Mouse (Mus musculus) heart, adult 2 months (tissue): ENCODE measurements around the gene Rnf141. TPM values are rescaled to one million over a fixed set of nuclear protein-coding genes. Genes with fewer than 3 reads are reported as not detected.

Source experiments
- DNase-seq, 2 experiments: peaks; one replicate each; pipeline ENCODE4 v3.0.0; 2021
- H3K27ac ChIP-seq: fragments of 200-600 bp; 2 replicates; pipeline ENCODE4 v1.8.1; 2022
- H3K27me3 ChIP-seq: fragments of 200-500 bp; 2 replicates; pipeline ENCODE4 v1.6.1; 2012; ENCODE audit warnings: mild to moderate bottlenecking, low read length, inconsistent platforms, mixed read lengths; ENCODE audit not compliant: control insufficient read depth, insufficient read depth
- H3K36me3 ChIP-seq: fragments of 200-500 bp; 2 replicates; pipeline ENCODE4 v1.6.1; 2012; ENCODE audit warnings: low read length, inconsistent platforms; ENCODE audit not compliant: control insufficient read depth, insufficient read depth
- H3K4me1 ChIP-seq: fragments of 200-500 bp; 2 replicates; pipeline ENCODE4 v1.6.1; 2011; ENCODE audit warnings: low read length; ENCODE audit not compliant: control insufficient read depth, insufficient read depth
- H3K4me3 ChIP-seq: fragments of 200-600 bp; 2 replicates; pipeline ENCODE4 v1.8.1; 2022
- H3K79me2 ChIP-seq: fragments of 200-500 bp; replicated peaks from 2 replicates; pipeline ENCODE4 v1.6.1; 2012; ENCODE audit warnings: mild to moderate bottlenecking, inconsistent platforms, low read length, moderate library complexity, mixed read lengths; ENCODE audit not compliant: control insufficient read depth, insufficient read depth
- H3K9ac ChIP-seq: fragments of 200-500 bp; 2 replicates; pipeline ENCODE4 v1.6.1; 2012; ENCODE audit warnings: low read depth, mild to moderate bottlenecking, control low read depth, inconsistent platforms, low read length, mixed read lengths
- CTCF ChIP-seq: fragments of 200-600 bp; IDR thresholded peaks from 2 replicates; pipeline ENCODE4 v1.8.1; 2022; ENCODE audit warnings: antibody characterized with exemption, mild to moderate bottlenecking, moderate library complexity
- EP300 ChIP-seq: fragments of 200-500 bp; IDR thresholded peaks from 2 replicates; pipeline ENCODE4 v1.6.1; 2011; ENCODE audit warnings: low read depth, low read length, control low read depth; ENCODE audit not compliant: insufficient read depth
- POLR2A ChIP-seq: fragments of 200-500 bp; IDR thresholded peaks from 2 replicates; pipeline ENCODE4 v1.6.1; 2011; ENCODE audit warnings: mild to moderate bottlenecking, low read depth, low read length, control low read depth; ENCODE audit not compliant: insufficient read depth
- WGBS: fragments of 180-500 bp; shearing (Covaris S2); methylation state at CpG from one replicate; pipeline ENCODE4 v1.1.7; 2018; 5-methylcytosine and 5-hydroxymethylcytosine counted together
- intact Hi-C: fragments of 180-260 bp; cut with DNase I; formaldehyde crosslinking; loops from one replicate; pipeline ENCODE4 v1.15.1; 2025
- long read RNA-seq: library from polyadenylated mRNA; stranded (forward); transcript quantifications from one replicate; pipeline ENCODE4 v2.0.0, GENCODE M21; 2021
- polyA plus RNA-seq: library from polyadenylated mRNA; depleted of rRNA; stranded (reverse); fragments of >200 nt; gene quantifications from 2 replicates; pipeline ENCODE4 v1.2.3, GENCODE M21; 2012; rRNA removed
- total RNA-seq, 2 experiments: library from RNA; stranded (reverse); gene quantifications; 2 replicates each; pipeline ENCODE4 v1.2.3; 2021

Rnf141 gene
- total RNA-seq (10 to 100 TPM; 33.2 to 36.4 TPM), polyA plus RNA-seq (19.4 and 44.3 TPM in 2 replicates)
- long read RNA-seq, full-length matches to known transcripts, result 16 of 20 reads
- long read RNA-seq, partial matches to known transcripts, result 0 of 20 reads
- long read RNA-seq, other reads (novel, unspliced or antisense), result 4 of 20 reads

GRCm38 (mm10) chr7:110843916-110844874 is at the start of gene Rnf141:
Rnf141 (minus strand) TSS chr7:110844457.
- Histone ChIP-seq H3K27me3 (no peaks in the 10 kb centered on the region), H3K9ac (peak within 1 kb of the TSS; percentile 90), H3K79me2 (peaks cover 2% of the 10 kb centered on the region; the same call in 1 of the 2 replicates), H3K27ac (peak within 1 kb of the TSS; percentile 86), H3K4me1 (no peaks in the 10 kb centered on the region; the same call in 1 of the 2 replicates), H3K4me3 (peak within 1 kb of the TSS; percentile 99), H3K36me3 (peaks cover 2% of the 10 kb centered on the region; the same call in 1 of the 2 replicates)
- peak; percentile 85 for TF ChIP-seq POLR2A
- peak; percentile 80 for TF ChIP-seq CTCF
- peak; percentile 86 for TF ChIP-seq EP300
- peak; percentile 93 to 94 for DNase-seq
- under 1% methylated on average over 42 of the region's 42 CpGs for WGBS
- intact Hi-C loops, result no loop called here

GRCm38 (mm10) chr7:110891501-110891986 is 47.3 kb upstream of the Rnf141 start:
- TF ChIP-seq POLR2A (no peak), EP300 (no peak), CTCF (no peak)
- intact Hi-C loops, result no loop called here
- DNase-seq, result peak; percentile 66 to 80
- Histone ChIP-seq H3K27ac (peak overlapping the region; percentile 53), H3K4me1 (peaks cover 2% of the 10 kb centered on the region; the same call in 1 of the 2 replicates), H3K9ac (no peak overlapping the region), H3K79me2 (no peaks in the 10 kb centered on the region), H3K4me3 (no peak overlapping the region), H3K27me3 (no peaks in the 10 kb centered on the region), H3K36me3 (no peaks in the 10 kb centered on the region)
- 39% methylated on average over 9 of the region's 9 CpGs for WGBS

- no peak overlapping the region for H3K9ac ChIP-seq
- no peak overlapping the region for H3K4me3 ChIP-seq
- WGBS, result 62% methylated on average over 2 of the region's 2 CpGs
- no peaks in the 10 kb centered on the region for H3K79me2 ChIP-seq
- TF ChIP-seq EP300 (no peak), POLR2A (no peak), CTCF (no peak)
- H3K4me1 ChIP-seq, result no peaks in the 10 kb centered on the region
- DNase-seq, result no peak
- no peak overlapping the region for H3K27ac ChIP-seq
- no peaks in the 10 kb centered on the region for H3K27me3 ChIP-seq
- no peaks in the 10 kb centered on the region for H3K36me3 ChIP-seq
- intact Hi-C loops, result loop anchor here (5.0 kb wide), 1 partner anchor 45 kb away; no protein-coding TSS in a partner anchor
Observed at GRCm38 (mm10) chr7:110881746-110882333, 37.6 kb upstream of the Rnf141 start.

- no peaks in the 10 kb centered on the region for H3K27me3 ChIP-seq
- no peak overlapping the region for H3K4me3 ChIP-seq
- no peaks in the 10 kb centered on the region for H3K4me1 ChIP-seq
- no peaks in the 10 kb centered on the region for H3K79me2 ChIP-seq
- intact Hi-C loops, result no loop called here
- H3K36me3 ChIP-seq, result no peaks in the 10 kb centered on the region
- no peak overlapping the region for H3K27ac ChIP-seq
- no peak overlapping the region for H3K9ac ChIP-seq
- DNase-seq, result no peak
- TF ChIP-seq POLR2A (no peak), CTCF (no peak), EP300 (no peak)
- 85% methylated on average over 4 of the region's 4 CpGs for WGBS
Observed at GRCm38 (mm10) chr7:110878028-110878427, 33.8 kb upstream of the Rnf141 start.

- WGBS, result 47% methylated on average over 4 of the region's 4 CpGs
- DNase-seq, result peak in 1 of 2 experiments; percentile 38
Observed at GRCm38 (mm10) chr7:110876965-110877364, 32.7 kb upstream of the Rnf141 start.

More at GRCm38 (mm10) chr7:110876965-110877364, 32.7 kb upstream of the Rnf141 start:
- no peak for TF ChIP-seq POLR2A
- TF ChIP-seq CTCF, result no peak
- no peak for TF ChIP-seq EP300
- intact Hi-C loops, result no loop called here
- Histone ChIP-seq H3K9ac (no peak overlapping the region), H3K36me3 (no peaks in the 10 kb centered on the region), H3K79me2 (no peaks in the 10 kb centered on the region), H3K27ac (no peak overlapping the region), H3K27me3 (no peaks in the 10 kb centered on the region), H3K4me3 (no peak overlapping the region), H3K4me1 (no peaks in the 10 kb centered on the region)
